Mouse (Mus musculus): ENCODE results near the gene 1700021F07Rik.

DNA sequence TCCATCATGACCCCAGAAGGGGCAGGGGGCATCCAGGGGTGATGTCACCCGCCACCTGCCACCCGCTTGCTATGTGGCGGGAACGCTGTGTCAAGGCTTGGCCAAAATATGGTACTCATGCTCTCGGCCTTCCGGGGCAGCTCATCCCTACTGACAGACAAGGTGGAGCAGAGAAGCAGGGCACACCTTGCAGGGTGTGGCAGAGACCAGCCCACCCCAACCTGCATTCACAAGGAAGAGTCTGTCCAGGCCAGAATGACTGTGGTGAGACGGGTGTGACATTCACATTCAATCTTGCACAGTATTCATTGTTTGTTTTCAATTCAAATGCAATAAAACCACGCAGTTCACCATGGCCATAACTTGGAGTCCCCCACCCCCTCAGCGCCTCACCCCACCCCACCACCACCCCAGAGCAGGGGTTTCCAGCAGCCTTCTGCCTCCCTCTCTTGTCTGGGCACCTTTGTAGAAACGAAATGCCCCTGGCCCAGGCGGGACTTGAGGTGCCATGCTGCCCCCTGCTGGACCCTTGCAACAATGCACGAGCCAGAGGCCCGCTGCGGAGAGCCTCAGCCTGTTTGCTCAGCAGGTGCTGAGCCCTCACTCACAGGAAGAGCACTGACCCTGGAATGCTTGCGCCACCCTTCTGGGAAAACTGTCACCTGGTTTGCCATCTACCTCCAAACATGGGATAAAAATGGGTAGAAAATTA is 23.8 kb downstream of the 1700021F07Rik start:
- peak; percentile 91 for TF ChIP-seq CTCF (IDR thresholded peaks at IDR 0.05; ENCODE audit: low read depth)
- TF ChIP-seq EP300 (IDR thresholded peaks at IDR 0.05; ENCODE audit: low read depth), result no peak
